Mouse (Mus musculus): ENCODE measurements around the gene Prpf40b. TPM values are rescaled to one million over a fixed set of nuclear protein-coding genes. Genes with fewer than 3 reads are reported as not detected.
"Not testable (repeated sequence)": the region's sequence is repeated elsewhere in the genome, so short reads cannot be mapped to it uniquely, and the experiment has no call there.

Prpf40b gene
- 10 to 100 TPM; 40.4 to 57.2 TPM for total RNA-seq (2021)
- long read RNA-seq, experiment 1, partial matches to known transcripts, result 8 of 16 reads
- long read RNA-seq, experiment 1, other reads (novel, unspliced or antisense), result 8 of 16 reads
- long read RNA-seq, experiment 2, partial matches to known transcripts, result 6 of 26 reads
- long read RNA-seq, experiment 2, other reads (novel, unspliced or antisense), result 20 of 26 reads

GRCm38 (mm10) chr15:99294813-99295374, at the start of gene Prpf40b:
Gene Prpf40b (plus strand): TSS chr15:99295087.
- peak; percentile 98 for DNase-seq

- DNase-seq, result not testable (repeated sequence)
Measured at GRCm38 (mm10) chr15:99246736-99247135, 48.2 kb upstream of the Prpf40b start.

GRCm38 (mm10) chr15:99248972-99249371, 45.9 kb upstream of the Prpf40b start:
- DNase-seq, result no peak

GRCm38 (mm10) chr15:99249938-99250337, 44.9 kb upstream of the Prpf40b start:
- no peak for DNase-seq

- peak; percentile 27 for DNase-seq
Measured at GRCm38 (mm10) chr15:99251111-99251510, 43.8 kb upstream of the Prpf40b start.

GRCm38 (mm10) chr15:99251626-99252380, 43.1 kb upstream of the Prpf40b start, which contains the start of gene Mcrs1:
Gene Mcrs1 (minus strand): TSS chr15:99251961.
- peak; percentile 96 for DNase-seq

GRCm38 (mm10) chr15:99252381-99253174, 42.3 kb upstream of the Prpf40b start:
- no peak for DNase-seq

GRCm38 (mm10) chr15:99253175-99253479, 41.8 kb upstream of the Prpf40b start:
- not testable (repeated sequence) for DNase-seq

GRCm38 (mm10) chr15:99253772-99254171, 41.1 kb upstream of the Prpf40b start:
- no peak for DNase-seq

GRCm38 (mm10) chr15:99254477-99255005, 40.3 kb upstream of the Prpf40b start:
- no peak for DNase-seq

GRCm38 (mm10) chr15:99255241-99255749, 39.6 kb upstream of the Prpf40b start:
- DNase-seq, result no peak

- DNase-seq, result no peak
Measured at GRCm38 (mm10) chr15:99259167-99259729, 35.6 kb upstream of the Prpf40b start.

- peak; percentile 84 for DNase-seq
Measured at GRCm38 (mm10) chr15:99259730-99260252, 35.1 kb upstream of the Prpf40b start.

- DNase-seq, result no peak
Measured at GRCm38 (mm10) chr15:99262702-99263101, 32.2 kb upstream of the Prpf40b start.

GRCm38 (mm10) chr15:99264363-99264762, 30.5 kb upstream of the Prpf40b start:
- no peak for DNase-seq

- peak; percentile 78 for DNase-seq
Measured at GRCm38 (mm10) chr15:99265679-99266078, 29.2 kb upstream of the Prpf40b start.

- DNase-seq, result no peak
Measured at GRCm38 (mm10) chr15:99276095-99276494, 18.8 kb upstream of the Prpf40b start.

- no peak for DNase-seq
Measured at GRCm38 (mm10) chr15:99278271-99278670, 16.6 kb upstream of the Prpf40b start.

GRCm38 (mm10) chr15:99283456-99283855, 11.4 kb upstream of the Prpf40b start:
- no peak for DNase-seq

GRCm38 (mm10) chr15:99284527-99285188, 10.2 kb upstream of the Prpf40b start:
- peak; percentile 20 for DNase-seq

GRCm38 (mm10) chr15:99285189-99285535, 9.7 kb upstream of the Prpf40b start:
- no peak for DNase-seq
